Mouse (Mus musculus): ENCODE measurements at regions not wholly inside any gene's neighbourhood (a gene's known extent, or its start where the extent isn't known, plus 50 kb on each side); places are given as distances from the start of the nearest gene placed in this dataset.

- DNase-seq (ENCODE audit: low spot score), result no peak
Measured at GRCm38 (mm10) chr1:128679005-128679980, 87.2 kb upstream of the Cxcr4 start.

DNA sequence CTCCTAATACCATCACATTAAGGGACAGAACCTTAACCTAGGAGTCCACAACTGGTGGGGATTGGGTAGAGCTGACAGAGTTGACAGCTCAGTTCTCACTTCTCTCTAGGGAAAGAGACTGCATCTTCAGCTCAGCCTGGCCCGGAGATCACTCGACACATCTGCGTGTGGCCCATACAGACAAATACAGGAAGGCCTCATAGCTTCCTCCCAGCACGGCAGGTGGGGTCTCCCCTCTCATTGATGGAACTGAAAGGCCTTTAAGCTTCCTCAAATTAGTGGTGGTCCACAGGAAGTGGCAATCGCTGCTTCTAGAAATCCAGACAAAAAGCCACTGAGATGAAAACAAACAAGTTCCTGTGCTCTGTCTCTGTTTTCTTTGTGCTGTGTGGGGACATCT, 83.4 kb upstream of the Cxcr4 start:
- DNase-seq (ENCODE audit: low spot score), result peak; percentile 42

DNA sequence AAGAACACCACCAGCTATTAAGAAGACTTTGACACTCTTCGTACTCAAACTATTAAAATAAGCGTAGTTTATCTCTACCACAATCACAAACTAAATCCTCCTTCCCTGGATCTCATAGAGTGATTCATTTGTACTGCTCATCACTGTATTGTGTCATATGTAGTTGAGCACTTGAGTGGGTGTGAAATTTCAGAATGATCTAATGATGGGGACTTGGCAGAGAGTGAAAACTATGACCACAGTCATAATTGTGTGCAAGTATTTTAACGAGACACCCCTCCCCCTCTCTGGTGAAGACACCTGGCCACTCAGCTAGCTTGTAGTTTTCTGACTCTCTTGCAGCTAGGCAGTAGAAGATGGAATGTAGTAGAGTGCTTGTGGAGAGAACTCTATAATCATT, 80.2 kb upstream of the Cxcr4 start:
- no peak for DNase-seq (ENCODE audit: low spot score)

DNA sequence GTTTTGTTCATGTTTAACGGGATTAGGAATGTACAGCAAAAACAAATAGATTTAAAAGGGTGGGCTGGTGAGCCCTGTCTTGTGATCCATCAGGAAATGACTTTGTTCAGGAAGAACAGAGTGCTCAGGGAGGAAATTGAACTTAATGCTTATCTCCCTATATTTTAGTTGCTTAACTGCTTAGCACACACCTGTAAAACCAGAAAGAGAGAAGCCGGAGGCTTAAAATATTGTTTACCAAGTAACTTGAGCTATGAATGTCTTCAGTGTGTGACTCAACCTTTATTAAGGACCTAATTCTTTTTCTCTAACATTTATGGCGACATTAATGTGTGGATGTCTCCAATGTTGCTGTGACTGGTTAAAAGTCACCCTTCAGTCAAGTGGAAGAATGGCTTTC, 79.4 kb upstream of the Cxcr4 start:
- no peak for DNase-seq (ENCODE audit: low spot score)

GRCm38 (mm10) chr1:128671016-128671415, 78.9 kb upstream of the Cxcr4 start:
- DNase-seq (ENCODE audit: low spot score), result no peak

DNA sequence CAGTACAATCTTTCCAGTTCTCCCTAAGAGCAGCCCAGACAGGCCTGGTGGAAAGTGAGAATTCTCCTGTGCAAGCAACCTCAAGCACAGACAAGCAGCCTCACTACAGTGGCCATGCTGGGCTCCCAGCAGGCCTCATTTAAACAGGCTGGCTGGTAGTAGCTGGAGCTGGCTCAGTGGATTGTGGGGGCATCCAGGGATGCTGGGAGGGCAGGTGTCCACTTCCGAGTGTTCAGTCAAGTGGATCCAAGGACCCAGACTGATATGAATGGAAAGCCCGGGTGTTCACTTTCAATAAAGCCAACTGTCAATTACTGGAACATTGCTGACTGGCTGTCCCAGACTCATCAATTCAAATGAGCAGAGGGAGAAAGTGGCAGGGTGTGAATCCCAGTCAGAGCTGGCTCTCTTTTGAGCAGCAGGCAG, 77.2 kb upstream of the Cxcr4 start:
- no peak for DNase-seq (ENCODE audit: low spot score)

- no peak for DNase-seq (ENCODE audit: low spot score)
Measured at GRCm38 (mm10) chr1:128668718-128669117, 76.6 kb upstream of the Cxcr4 start.

GRCm38 (mm10) chr1:128667121-128667762, 75.1 kb upstream of the Cxcr4 start:
- peak; percentile 62 for DNase-seq (ENCODE audit: low spot score)

DNA sequence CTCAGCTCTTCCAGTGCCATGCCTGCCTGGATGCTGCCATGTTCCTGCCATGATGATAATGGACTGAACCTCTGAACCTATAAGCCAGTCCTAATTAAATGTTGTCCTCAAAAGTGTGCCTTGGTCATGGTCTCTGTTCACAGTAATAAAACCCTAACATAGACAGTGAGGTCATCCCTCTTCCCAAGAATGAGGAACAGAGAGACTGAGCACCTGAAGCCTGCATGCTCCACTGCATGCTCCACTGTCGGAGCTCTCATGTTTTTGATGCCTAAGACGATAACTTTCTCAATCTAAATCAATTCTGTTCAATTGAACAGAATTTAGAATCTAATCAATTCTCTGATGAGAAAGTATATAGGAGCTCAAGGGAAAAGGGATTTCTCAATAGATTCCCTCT, 71.1 kb upstream of the Cxcr4 start:
- DNase-seq (ENCODE audit: low spot score), result no peak

DNA sequence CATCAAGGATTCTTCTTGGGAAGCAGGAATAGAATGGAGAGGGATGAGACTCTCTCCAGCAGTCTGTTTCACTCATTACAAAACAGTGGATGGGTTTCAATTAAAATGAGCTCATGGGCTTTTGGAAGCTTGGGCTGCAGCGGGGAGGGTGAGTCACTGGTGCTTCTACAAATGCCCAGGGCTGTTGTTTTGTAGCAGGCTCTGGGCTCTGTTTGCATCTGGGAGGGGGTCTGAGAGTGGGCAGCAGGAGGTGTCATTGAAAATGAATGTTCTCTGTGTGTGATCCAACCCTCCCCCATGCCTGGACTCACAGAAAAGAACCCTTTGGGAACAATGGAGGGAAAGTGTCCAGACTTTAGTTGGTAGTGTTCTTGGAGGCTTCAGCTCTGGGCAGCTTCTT, 67.8 kb upstream of the Cxcr4 start:
- no peak for DNase-seq (ENCODE audit: low spot score)

- no peak for DNase-seq (ENCODE audit: low spot score)
Measured at GRCm38 (mm10) chr1:128658802-128659201, 66.7 kb upstream of the Cxcr4 start.

GRCm38 (mm10) chr1:128654099-128654862, 62.2 kb upstream of the Cxcr4 start:
- DNase-seq (ENCODE audit: low spot score), result no peak

GRCm38 (mm10) chr1:128650596-128650995, 58.5 kb upstream of the Cxcr4 start:
- DNase-seq (ENCODE audit: low spot score), result no peak

- no peak for DNase-seq (ENCODE audit: low spot score)
Measured at GRCm38 (mm10) chr1:128649490-128650178, 57.5 kb upstream of the Cxcr4 start.

DNA sequence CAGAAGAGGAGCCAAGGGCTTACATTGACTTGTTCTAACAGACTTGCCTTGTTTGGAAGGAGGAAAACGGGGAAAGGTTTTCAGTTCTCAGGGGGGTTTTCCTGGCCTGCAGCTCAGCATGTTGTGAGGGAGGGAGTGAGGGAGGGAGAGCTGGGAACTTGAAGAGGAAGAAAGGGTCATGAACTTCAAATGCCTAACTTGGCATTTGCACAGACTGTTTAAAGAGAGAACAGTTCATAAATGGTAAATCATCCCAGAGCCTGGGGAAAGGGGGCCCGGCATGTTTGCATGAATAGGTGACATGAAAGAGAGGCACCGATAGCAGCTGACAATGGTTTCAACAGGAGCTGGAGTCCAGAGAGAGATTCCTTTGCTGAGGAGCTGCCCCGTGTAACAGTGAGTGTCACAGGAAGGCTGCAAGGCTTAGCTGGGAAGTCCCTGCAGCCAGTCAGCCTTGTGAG, 51.3 kb upstream of the Cxcr4 start:
- DNase-seq (ENCODE audit: low spot score), result no peak

GRCm38 (mm10) chr1:128642212-128642611, 50.1 kb upstream of the Cxcr4 start:
- DNase-seq (ENCODE audit: low spot score), result no peak

Measured in thymus, postnatal 0 days (tissue).